In genomic region chr8:91909637-91910383, GRCm38 (mm10) we compare ENCODE assay signal across 11 mouse cellular contexts.
A peak's percentile ranks its signal among the peaks of the same experiment; 100 is the strongest.
DNase-seq lines count a peak whose midpoint lies in the region; ATAC-seq and TF ChIP-seq lines count a peak whose summit lies in the region.
"Had no signal": no experiment of that assay in that cellular context is flagged by ENCODE, and none has a peak within 500 bp of the region (broad histone marks: within the 10 kb centered on the region; RNA-seq: fewer than 3 reads in every experiment).

No protein-coding gene starts in this region.

- H3K9me3 ChIP-seq in lung, embryonic 14.5 days (ENCODE audit: low read depth, low read length) = no peaks in the 10 kb centered on the region
- H3K9me3 ChIP-seq: liver, embryonic 15.5 days; midbrain, embryonic 13.5 days had no signal

- 27% methylated on average over 14 of the region's 14 CpGs for WGBS in lung, embryonic 14.5 days
- 78% methylated on average over 14 of the region's 14 CpGs for WGBS in thymus, adult 2 months

- no peaks in the 10 kb centered on the region for H3K36me3 ChIP-seq in lung, embryonic 14.5 days (ENCODE audit: insufficient read depth)
- no peaks in the 10 kb centered on the region for H3K36me3 ChIP-seq in thymus, adult 2 months (ENCODE audit: control insufficient read depth, insufficient read depth, low read length)
- H3K36me3 ChIP-seq: liver, embryonic 15.5 days; midbrain, embryonic 13.5 days had no signal

- H3K27ac ChIP-seq in lung, embryonic 14.5 days (ENCODE audit: low read depth) = no peak overlapping the region
- no peak overlapping the region for H3K27ac ChIP-seq in thymus, adult 2 months (ENCODE audit: control insufficient read depth, insufficient read depth, low read length)
- H3K27ac ChIP-seq: liver, embryonic 15.5 days; midbrain, embryonic 13.5 days had no signal

- ATAC-seq in lung, embryonic 14.5 days (ENCODE audit: insufficient read depth) = no peak
- ATAC-seq: midbrain, embryonic 13.5 days had no signal

- DNase-seq in adrenal gland, adult 2 months = peak; percentile 26
- DNase-seq in adrenal gland, adult 18-20 months (ENCODE audit: low spot score in 2 of 2) = no peak
- DNase-seq in lung, embryonic 14.5 days = peak; percentile 47
- no peak for DNase-seq in lung, postnatal 36 days
- DNase-seq in gastrocnemius, postnatal 25 days = peak; percentile 41
- peak; percentile 28 to 50 for DNase-seq in right cerebral cortex, postnatal 10 days (ENCODE audit: low spot score in 2 of 2)
- DNase-seq in thymus, adult 2 months = no peak
- DNase-seq in cerebellum, adult 11-12 months = no peak
- DNase-seq: kidney, postnatal 14 days had no signal

- H3K27me3 ChIP-seq in lung, embryonic 14.5 days (ENCODE audit: insufficient read depth, low read length) = no peaks in the 10 kb centered on the region
- no peaks in the 10 kb centered on the region for H3K27me3 ChIP-seq in thymus, adult 2 months (ENCODE audit: control insufficient read depth, insufficient read depth, low read length)
- H3K27me3 ChIP-seq: liver, embryonic 15.5 days had no signal

- no peak overlapping the region for H3K9ac ChIP-seq in lung, embryonic 14.5 days
- H3K9ac ChIP-seq: liver, embryonic 15.5 days; midbrain, embryonic 13.5 days had no signal

- no peak overlapping the region for H3K4me3 ChIP-seq in lung, embryonic 14.5 days (ENCODE audit: low read depth, low read length)
- H3K4me3 ChIP-seq in thymus, adult 2 months (ENCODE audit: control insufficient read depth, insufficient read depth, low read length) = no peak overlapping the region
- H3K4me3 ChIP-seq: liver, embryonic 15.5 days; midbrain, embryonic 13.5 days had no signal

- H3K4me1 ChIP-seq in lung, embryonic 14.5 days (ENCODE audit: insufficient read depth) = peaks cover 6% of the 10 kb centered on the region; the same call in 1 of the 2 replicates
- H3K4me1 ChIP-seq in thymus, adult 2 months (replicated peaks; ENCODE audit: control insufficient read depth, insufficient read depth, low read length) = no peaks in the 10 kb centered on the region
- H3K4me1 ChIP-seq: liver, embryonic 15.5 days had no signal

- TF ChIP-seq CTCF in lung, embryonic 14.5 days (IDR thresholded peaks at IDR 0.05; ENCODE audit: low read depth) = no peak
- TF ChIP-seq CTCF in thymus, adult 2 months (IDR thresholded peaks at IDR 0.05; ENCODE audit: borderline replicate concordance, control insufficient read depth, extremely low read depth, insufficient read depth, low read length, poor library complexity) = no peak

- H3K4me2 ChIP-seq in lung, embryonic 14.5 days = no peak overlapping the region
- H3K4me2 ChIP-seq: liver, embryonic 15.5 days; midbrain, embryonic 13.5 days had no signal

- no peak for TF ChIP-seq POLR2A in thymus, adult 2 months (IDR thresholded peaks at IDR 0.05; ENCODE audit: control insufficient read depth, extremely low read depth, insufficient read depth, low read length, poor library complexity)

Comparison
In these comparisons a context has a peak if more than half of its experiments do, and no peak if none do; other contexts are left out.
1. DNase-seq: peak in adrenal gland, adult 2 months (single experiment), lung, embryonic 14.5 days (single experiment), gastrocnemius, postnatal 25 days (single experiment) and right cerebral cortex, postnatal 10 days (2 of 2); none in adrenal gland, adult 18-20 months (0 of 2), lung, postnatal 36 days (single experiment), thymus, adult 2 months (single experiment) and cerebellum, adult 11-12 months (single experiment).